Mouse (Mus musculus): Measurements from ENCODE around the gene Ppp1r9a. TPM values are rescaled to one million over a fixed set of nuclear protein-coding genes. Genes with fewer than 3 reads are reported as not detected.

The Ppp1r9a gene
- total and polyA plus RNA-seq, 3 experiments: 1.0 TPM; not detected in 2

GRCm38 (mm10) chr6:5080496-5080895, 177.8 kb downstream of the Ppp1r9a start:
- H3K79me2 ChIP-seq (replicated peaks; ENCODE audit: control insufficient read depth, extremely low read depth, insufficient read depth, poor library complexity, severe bottlenecking): no peaks in the 10 kb centered on the region
- no peak overlapping the region for H3K27ac ChIP-seq (ENCODE audit: insufficient read depth, low read depth)
- H3K9me3 ChIP-seq (replicated peaks; ENCODE audit: low read length): no peaks in the 10 kb centered on the region
- no peaks in the 10 kb centered on the region for H3K4me1 ChIP-seq (ENCODE audit: control insufficient read depth in 1 of 2, insufficient read depth in 2 of 2)
- no peaks in the 10 kb centered on the region for H3K36me3 ChIP-seq (replicated peaks in 1 of 2; ENCODE audit: control insufficient read depth in 1 of 2, insufficient read depth in 1 of 2, low read length in 1 of 2)
- no peak overlapping the region for H3K4me2 ChIP-seq (ENCODE audit: insufficient read depth, low read depth, poor library complexity, severe bottlenecking)
- DNase-seq (ENCODE audit: extremely low read depth): no peak
- no peak overlapping the region for H3K9ac ChIP-seq (ENCODE audit: insufficient read depth, low read depth)
- H3K27me3 ChIP-seq (replicated peaks): no peaks in the 10 kb centered on the region
- dilution Hi-C loops (cut with MboI; ENCODE audit: extremely low pct_ligation_motif_present, extremely low pct_unique_long_range_greater_than_20kb, low sequenced_read_pairs): no loop called here
- TF ChIP-seq MXI1 (IDR thresholded peaks at IDR 0.05; ENCODE audit: low read depth, low read length) (no peak), SMC3 (IDR thresholded peaks at IDR 0.05; ENCODE audit: low read depth, low read length) (no peak), ZNF384 (IDR thresholded peaks at IDR 0.05; ENCODE audit: low read depth, low read length) (no peak), JUND (conservative IDR thresholded peaks at IDR 0.05; ENCODE audit: low read depth, low read length) (no peak), HCFC1 (IDR thresholded peaks at IDR 0.05; ENCODE audit: low read depth, low read length) (no peak)
- no peak overlapping the region for H3K4me3 ChIP-seq (replicated peaks in 1 of 3; ENCODE audit: low read depth in 2 of 3, low read length in 2 of 3, poor library complexity in 1 of 3)
- in situ Hi-C loops (cut with MboI; ENCODE audit: low pct_ligation_motif_present, low pct_unique_long_range_greater_than_20kb, low sequenced_read_pairs): no loop called here

- no peaks in the 10 kb centered on the region for H3K4me1 ChIP-seq (ENCODE audit: control insufficient read depth in 1 of 2, insufficient read depth in 2 of 2)
- in situ Hi-C loops (cut with MboI; ENCODE audit: low pct_ligation_motif_present, low pct_unique_long_range_greater_than_20kb, low sequenced_read_pairs) (no loop called here), dilution Hi-C loops (cut with MboI; ENCODE audit: extremely low pct_ligation_motif_present, extremely low pct_unique_long_range_greater_than_20kb, low sequenced_read_pairs) (no loop called here)
- H3K27me3 ChIP-seq (replicated peaks): no peaks in the 10 kb centered on the region
- no peak overlapping the region for H3K4me3 ChIP-seq (replicated peaks in 1 of 3; ENCODE audit: low read depth in 2 of 3, low read length in 2 of 3, poor library complexity in 1 of 3)
- no peak overlapping the region for H3K27ac ChIP-seq (ENCODE audit: insufficient read depth, low read depth)
- no peaks in the 10 kb centered on the region for H3K79me2 ChIP-seq (replicated peaks; ENCODE audit: control insufficient read depth, extremely low read depth, insufficient read depth, poor library complexity, severe bottlenecking)
- DNase-seq (ENCODE audit: extremely low read depth): no peak
- no peak overlapping the region for H3K9ac ChIP-seq (ENCODE audit: insufficient read depth, low read depth)
- no peaks in the 10 kb centered on the region for H3K9me3 ChIP-seq (replicated peaks; ENCODE audit: low read length)
- no peak overlapping the region for H3K4me2 ChIP-seq (ENCODE audit: insufficient read depth, low read depth, poor library complexity, severe bottlenecking)
- H3K36me3 ChIP-seq (replicated peaks in 1 of 2; ENCODE audit: control insufficient read depth in 1 of 2, insufficient read depth in 1 of 2, low read length in 1 of 2): no peaks in the 10 kb centered on the region
- TF ChIP-seq RCOR1 (conservative IDR thresholded peaks at IDR 0.05; ENCODE audit: low read depth, low read length) (no peak), ZC3H11A (IDR thresholded peaks at IDR 0.05; ENCODE audit: low read depth, low read length) (no peak), ETS1 (conservative IDR thresholded peaks at IDR 0.05; ENCODE audit: low read depth, low read length) (no peak), USF1 (IDR thresholded peaks at IDR 0.05; ENCODE audit: low read depth, low read length) (no peak)
These were observed 178.4 kb downstream of the Ppp1r9a start for GRCm38 (mm10) chr6:5081099-5081498.

DNA sequence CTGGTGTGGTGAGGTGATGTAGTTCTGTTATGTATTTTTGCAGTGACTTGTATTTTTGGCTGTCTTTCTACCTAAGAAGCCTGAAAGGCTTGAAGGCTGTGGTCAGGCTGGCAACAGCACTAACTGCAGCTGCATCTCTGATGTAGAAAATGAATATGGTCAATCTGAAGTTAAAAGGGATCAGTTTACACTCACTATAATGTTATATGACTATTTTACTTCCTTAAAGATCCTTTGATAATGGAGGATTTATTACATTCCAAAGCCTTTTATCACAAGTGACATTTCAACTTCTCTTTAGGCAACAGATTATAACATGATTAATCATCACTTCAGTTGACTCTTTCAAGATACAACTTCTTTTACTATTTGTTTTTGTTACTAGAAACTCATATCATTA, 179.4 kb downstream of the Ppp1r9a start:
- H3K27ac ChIP-seq (ENCODE audit: insufficient read depth, low read depth): no peak overlapping the region
- DNase-seq (ENCODE audit: extremely low read depth): no peak
- no peaks in the 10 kb centered on the region for H3K27me3 ChIP-seq (replicated peaks)
- no peaks in the 10 kb centered on the region for H3K4me1 ChIP-seq (ENCODE audit: control insufficient read depth in 1 of 2, insufficient read depth in 2 of 2)
- dilution Hi-C loops (cut with MboI; ENCODE audit: extremely low pct_ligation_motif_present, extremely low pct_unique_long_range_greater_than_20kb, low sequenced_read_pairs) (no loop called here), in situ Hi-C loops (cut with MboI; ENCODE audit: low pct_ligation_motif_present, low pct_unique_long_range_greater_than_20kb, low sequenced_read_pairs) (no loop called here)
- H3K4me3 ChIP-seq (replicated peaks in 1 of 3; ENCODE audit: low read depth in 2 of 3, low read length in 2 of 3, poor library complexity in 1 of 3): no peak overlapping the region
- H3K9me3 ChIP-seq (replicated peaks; ENCODE audit: low read length): no peaks in the 10 kb centered on the region
- TF ChIP-seq CHD1 (IDR thresholded peaks at IDR 0.05; ENCODE audit: low read depth, low read length): no peak
- TF ChIP-seq KAT2A (IDR thresholded peaks at IDR 0.05; ENCODE audit: insufficient replicate concordance, low read length): no peak
- no peak for TF ChIP-seq RAD21 (IDR thresholded peaks at IDR 0.05; ENCODE audit: low read depth, low read length)
- TF ChIP-seq USF2 (conservative IDR thresholded peaks at IDR 0.05; ENCODE audit: low read depth, low read length): no peak
- TF ChIP-seq CTCF (conservative IDR thresholded peaks at IDR 0.05 in 1 of 2, IDR thresholded peaks at IDR 0.05 in 1 of 2; ENCODE audit: low read depth in 2 of 2, low read length in 2 of 2): no peak
- TF ChIP-seq ZMIZ1 (IDR thresholded peaks at IDR 0.05; ENCODE audit: low read depth, low read length): no peak
- TF ChIP-seq ZKSCAN1 (IDR thresholded peaks at IDR 0.05; ENCODE audit: borderline replicate concordance, low read depth, low read length): no peak
- no peaks in the 10 kb centered on the region for H3K36me3 ChIP-seq (replicated peaks in 1 of 2; ENCODE audit: control insufficient read depth in 1 of 2, insufficient read depth in 1 of 2, low read length in 1 of 2)
- no peak overlapping the region for H3K4me2 ChIP-seq (ENCODE audit: insufficient read depth, low read depth, poor library complexity, severe bottlenecking)
- H3K9ac ChIP-seq (ENCODE audit: insufficient read depth, low read depth): no peak overlapping the region
- no peaks in the 10 kb centered on the region for H3K79me2 ChIP-seq (replicated peaks; ENCODE audit: control insufficient read depth, extremely low read depth, insufficient read depth, poor library complexity, severe bottlenecking)

Data from CH12.LX (cell line).